In genomic region chr8:121125311-121125876, GRCm38 (mm10) we compare ENCODE assay signal across 8 mouse cellular contexts. TPM values are rescaled to one million over a fixed set of nuclear protein-coding genes. Genes with fewer than 3 reads are reported as not detected.
DNase-seq lines count a peak whose midpoint lies in the region; ATAC-seq and TF ChIP-seq lines count a peak whose summit lies in the region.

No protein-coding gene starts in this region.

- no peak overlapping the region for H3K9ac ChIP-seq in embryonic facial prominence, embryonic 12.5 days
- H3K9ac ChIP-seq in neural tube, embryonic 15.5 days (replicated peaks), result no peak overlapping the region

- WGBS in embryonic facial prominence, embryonic 12.5 days, result under 1% methylated on average over 35 of the region's 36 CpGs
- 1% methylated on average over 35 of the region's 36 CpGs for WGBS in kidney, adult 2 months
- under 1% methylated on average over 36 of the region's 36 CpGs for WGBS in neural tube, embryonic 15.5 days

- 0 out of 2 replicates have a peak, but pooled peaks cover 3% of the 10 kb centered on the region for H3K36me3 ChIP-seq in embryonic facial prominence, embryonic 12.5 days
- no peaks in the 10 kb centered on the region for H3K36me3 ChIP-seq in kidney, adult 2 months (ENCODE audit: control insufficient read depth, insufficient read depth, low read length)
- no peaks in the 10 kb centered on the region for H3K36me3 ChIP-seq in neural tube, embryonic 15.5 days

- peak; percentile 48 for ATAC-seq in embryonic facial prominence, embryonic 12.5 days (ENCODE audit: insufficient number of reproducible peaks, insufficient read depth, low FRiP score, low TSS enrichment)
- peak; percentile 53; the same call in 1 of the 2 replicates for ATAC-seq in neural tube, embryonic 15.5 days (ENCODE audit: low FRiP score)

- peak overlapping the region; percentile 31 for H3K4me3 ChIP-seq in embryonic facial prominence, embryonic 12.5 days
- peak overlapping the region; percentile 12; the same call in 1 of the 2 replicates for H3K4me3 ChIP-seq in kidney, adult 2 months (ENCODE audit: insufficient read depth, low read depth, low read length)
- peak overlapping the region; percentile 9; the same call in 1 of the 2 replicates for H3K4me3 ChIP-seq in neural tube, embryonic 15.5 days (replicated peaks)

- TF ChIP-seq CTCF in kidney, adult 2 months (conservative IDR thresholded peaks at IDR 0.05; ENCODE audit: insufficient read depth, insufficient read length, low read depth, low read length), result peak; percentile 33

- H3K27ac ChIP-seq in embryonic facial prominence, embryonic 12.5 days, result peak overlapping the region; percentile 73; the same call in 1 of the 2 replicates
- H3K27ac ChIP-seq in kidney, adult 2 months (ENCODE audit: insufficient read depth, low read depth, low read length), result peak overlapping the region; percentile 33; the same call in 1 of the 2 replicates
- 0 out of 2 replicates have a peak overlapping the region, but pooled peaks have one; percentile 45 for H3K27ac ChIP-seq in neural tube, embryonic 15.5 days (replicated peaks)

- DNase-seq in cerebellum, postnatal 10 days, result peak; percentile 72 to 77
- DNase-seq in cerebellum, adult 11 months, result no peak
- peak; percentile 83 to 86 for DNase-seq in heart, adult 9 months (ENCODE audit: low spot score in 2 of 2)
- peak; percentile 77 for DNase-seq in kidney, adult 2 months
- DNase-seq in lung, adult 18-20 months, result peak; percentile 67
- DNase-seq in urinary bladder, postnatal 4 days (ENCODE audit: low spot score in 2 of 2), result peak; percentile 71 to 77

- peaks cover 91% of the 10 kb centered on the region for H3K27me3 ChIP-seq in embryonic facial prominence, embryonic 12.5 days
- H3K27me3 ChIP-seq in kidney, adult 2 months (replicated peaks; ENCODE audit: control insufficient read depth, insufficient read depth, low read length), result no peaks in the 10 kb centered on the region
- H3K27me3 ChIP-seq in neural tube, embryonic 15.5 days (replicated peaks), result peaks cover 97% of the 10 kb centered on the region

- TF ChIP-seq POLR2A in kidney, adult 2 months (IDR thresholded peaks at IDR 0.05; ENCODE audit: low read depth, low read length), result peak; percentile 37

- no peaks in the 10 kb centered on the region for H3K9me3 ChIP-seq in embryonic facial prominence, embryonic 12.5 days
- H3K9me3 ChIP-seq in neural tube, embryonic 15.5 days (replicated peaks), result no peaks in the 10 kb centered on the region

- H3K4me1 ChIP-seq in embryonic facial prominence, embryonic 12.5 days, result peaks cover 46% of the 10 kb centered on the region
- H3K4me1 ChIP-seq in kidney, adult 2 months (ENCODE audit: control insufficient read depth, insufficient read depth, low read length), result no peaks in the 10 kb centered on the region
- H3K4me1 ChIP-seq in neural tube, embryonic 15.5 days, result peaks cover 23% of the 10 kb centered on the region

- peak overlapping the region; percentile 52 for H3K4me2 ChIP-seq in embryonic facial prominence, embryonic 12.5 days (replicated peaks)
- peak overlapping the region; percentile 47 for H3K4me2 ChIP-seq in neural tube, embryonic 15.5 days

RNA-seq across cellular contexts. Expression of gene Foxl1, which starts 2.3 kb away (rescaled TPM):
- polyA plus RNA-seq in embryonic facial prominence, embryonic 12.5 days (2016; fragmentation: Nextera tagmentation; extraction: Ambion mirVana), result 4.6 and 5.2 TPM in 2 replicates
- 0.75 and 1.2 TPM in 2 replicates for polyA plus RNA-seq in kidney, adult 2 months (2012; rRNA removed)
- polyA plus RNA-seq in neural tube, embryonic 15.5 days (2015; fragmentation: Nextera tagmentation; extraction: Ambion mirVana), result 0.15 and 0.51 TPM in 2 replicates

RNA-seq across cellular contexts. Expression of gene Foxc2, which starts 9.4 kb away (rescaled TPM):
- polyA plus RNA-seq in embryonic facial prominence, embryonic 12.5 days (2016; fragmentation: Nextera tagmentation; extraction: Ambion mirVana), result 26.8 and 29.8 TPM in 2 replicates
- 5.8 and 7.4 TPM in 2 replicates for polyA plus RNA-seq in kidney, adult 2 months (2012; rRNA removed)
- 3.4 TPM in 2 replicates for polyA plus RNA-seq in neural tube, embryonic 15.5 days (2015; fragmentation: Nextera tagmentation; extraction: Ambion mirVana)

RNA-seq across cellular contexts. Expression of gene Mthfsd, which starts 17.2 kb away (rescaled TPM):
- polyA plus RNA-seq in embryonic facial prominence, embryonic 12.5 days (2016; fragmentation: Nextera tagmentation; extraction: Ambion mirVana), result 66.9 and 75.0 TPM in 2 replicates
- 44.3 and 51.4 TPM in 2 replicates for polyA plus RNA-seq in kidney, adult 2 months (2012; rRNA removed)
- polyA plus RNA-seq in neural tube, embryonic 15.5 days (2015; fragmentation: Nextera tagmentation; extraction: Ambion mirVana), result 50.6 and 52.5 TPM in 2 replicates

RNA-seq across cellular contexts. Expression of gene Foxf1, which starts 41.2 kb away (rescaled TPM):
- 35.0 and 35.9 TPM in 2 replicates for polyA plus RNA-seq in embryonic facial prominence, embryonic 12.5 days (2016; fragmentation: Nextera tagmentation; extraction: Ambion mirVana)
- polyA plus RNA-seq in kidney, adult 2 months (2012; rRNA removed), result 0.52 and 0.69 TPM in 2 replicates
- 1.6 and 15.7 TPM in 2 replicates for polyA plus RNA-seq in neural tube, embryonic 15.5 days (2015; fragmentation: Nextera tagmentation; extraction: Ambion mirVana)
